9 mouse cellular contexts compared by ENCODE assay signal in the genomic region with DNA sequence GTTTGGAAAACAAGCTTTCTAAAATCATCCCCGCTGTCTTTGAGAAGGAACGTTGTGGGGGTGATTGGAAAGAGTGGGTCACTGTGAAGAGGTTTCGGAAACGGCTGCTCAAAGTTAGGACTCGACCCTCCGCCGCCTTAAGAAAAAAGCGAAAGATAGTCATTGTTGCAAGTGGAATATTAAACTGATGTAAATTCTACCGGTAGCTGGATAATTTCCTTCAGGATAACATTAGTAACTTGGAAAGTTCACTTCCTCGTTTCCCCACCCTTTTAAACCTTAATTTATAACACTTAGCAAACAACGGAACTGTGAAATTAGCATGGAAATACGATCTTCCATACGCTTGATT. TPM values are rescaled to one million over a fixed set of nuclear protein-coding genes. Genes with fewer than 3 reads are reported as not detected.
DNase-seq lines count a peak whose midpoint lies in the region; ATAC-seq and TF ChIP-seq lines count a peak whose summit lies in the region.
"Had no signal": no experiment of that assay in that cellular context is flagged by ENCODE, and none has a peak within 500 bp of the region (broad histone marks: within the 10 kb centered on the region; RNA-seq: fewer than 3 reads in every experiment).

No protein-coding gene starts in this region.

- DNase-seq in heart, postnatal 0 days (ENCODE audit: low spot score) = no peak
- no peak for DNase-seq in heart, postnatal 25 days (ENCODE audit: low spot score)
- no peak for DNase-seq in hindbrain, embryonic 11.5 days (ENCODE audit: low spot score)
- no peak for DNase-seq in midbrain, embryonic 10.5 days (ENCODE audit: low spot score)
- DNase-seq in frontal cortex, postnatal 10 days (ENCODE audit: low spot score in 2 of 2) = no peak
- no peak for DNase-seq in left cerebral cortex, adult 11 months (ENCODE audit: low spot score)
- no peak for DNase-seq in B cell, adult 2 months

- H3K4me1 ChIP-seq in heart, postnatal 0 days (ENCODE audit: control insufficient read depth, insufficient read depth) = peaks cover 8% of the 10 kb centered on the region
- peaks cover 1% of the 10 kb centered on the region; the same call in 1 of the 2 replicates for H3K4me1 ChIP-seq in bone marrow, adult 2 months (ENCODE audit: control insufficient read depth, insufficient read depth, low read length)
- H3K4me1 ChIP-seq in hindbrain, embryonic 11.5 days (replicated peaks; ENCODE audit: control insufficient read depth, insufficient read depth, low read length) = 0 out of 2 replicates have a peak, but pooled peaks cover 6% of the 10 kb centered on the region
- peaks cover 58% of the 10 kb centered on the region for H3K4me1 ChIP-seq in midbrain, embryonic 10.5 days

- H3K36me3 ChIP-seq in heart, postnatal 0 days (replicated peaks; ENCODE audit: control insufficient read depth, insufficient read depth, low read length) = no peaks in the 10 kb centered on the region
- H3K36me3 ChIP-seq in hindbrain, embryonic 11.5 days (ENCODE audit: control insufficient read depth, insufficient read depth, low read length) = no peaks in the 10 kb centered on the region
- no peaks in the 10 kb centered on the region for H3K36me3 ChIP-seq in midbrain, embryonic 10.5 days

- no peak for TF ChIP-seq CTCF in heart, postnatal 0 days (IDR thresholded peaks at IDR 0.05; ENCODE audit: low read depth)
- no peak for TF ChIP-seq CTCF in bone marrow, adult 2 months (IDR thresholded peaks at IDR 0.05; ENCODE audit: control insufficient read depth, insufficient read depth, low read length)

- H3K4me3 ChIP-seq in heart, postnatal 0 days (ENCODE audit: low read depth, low read length) = peak overlapping the region; percentile 77
- H3K4me3 ChIP-seq in bone marrow, adult 2 months (replicated peaks; ENCODE audit: control insufficient read depth, low read depth, low read length) = peak overlapping the region; percentile 43
- H3K4me3 ChIP-seq in hindbrain, embryonic 11.5 days (ENCODE audit: low read depth, low read length) = peak overlapping the region; percentile 80
- peak overlapping the region; percentile 91 for H3K4me3 ChIP-seq in midbrain, embryonic 10.5 days

- no peak for ATAC-seq in heart, postnatal 0 days (ENCODE audit: insufficient read depth, low read depth)
- ATAC-seq in hindbrain, embryonic 11.5 days (ENCODE audit: low FRiP score) = no peak

- no peak overlapping the region for H3K27ac ChIP-seq in heart, postnatal 0 days (ENCODE audit: low read depth)
- no peak overlapping the region for H3K27ac ChIP-seq in bone marrow, adult 2 months (ENCODE audit: control insufficient read depth, insufficient read depth, low read depth, low read length, poor library complexity)
- peak overlapping the region; percentile 13; the same call in 1 of the 2 replicates for H3K27ac ChIP-seq in hindbrain, embryonic 11.5 days (ENCODE audit: low read depth, low read length)
- H3K27ac ChIP-seq in midbrain, embryonic 10.5 days (replicated peaks) = peak overlapping the region; percentile 95

- TF ChIP-seq EP300 in heart, postnatal 0 days (IDR thresholded peaks at IDR 0.05; ENCODE audit: low read depth) = no peak

- no peaks in the 10 kb centered on the region for H3K9me3 ChIP-seq in heart, postnatal 0 days (replicated peaks; ENCODE audit: control insufficient read depth, low read length)
- H3K9me3 ChIP-seq in hindbrain, embryonic 11.5 days (ENCODE audit: control insufficient read depth, low read length) = no peaks in the 10 kb centered on the region
- no peaks in the 10 kb centered on the region for H3K9me3 ChIP-seq in midbrain, embryonic 10.5 days (replicated peaks)

- WGBS in heart, postnatal 0 days = 13% methylated on average over 13 of the region's 13 CpGs
- 5% methylated on average over 13 of the region's 13 CpGs for WGBS in bone marrow, adult 2 months
- WGBS in hindbrain, embryonic 11.5 days = 3% methylated on average over 13 of the region's 13 CpGs
- WGBS in midbrain, embryonic 10.5 days = 3% methylated on average over 13 of the region's 13 CpGs

- peaks cover 71% of the 10 kb centered on the region for H3K27me3 ChIP-seq in heart, postnatal 0 days (ENCODE audit: control insufficient read depth, insufficient read depth, low read length)
- H3K27me3 ChIP-seq in hindbrain, embryonic 11.5 days (ENCODE audit: control insufficient read depth, insufficient read depth, low read length) = peaks cover 12% of the 10 kb centered on the region
- H3K27me3 ChIP-seq in midbrain, embryonic 10.5 days (ENCODE audit: low read depth, poor library complexity, severe bottlenecking) = peaks cover 60% of the 10 kb centered on the region

- no peak overlapping the region; the same call in 1 of the 2 replicates for H3K9ac ChIP-seq in heart, postnatal 0 days (replicated peaks; ENCODE audit: low read depth, low read length)
- peak overlapping the region; percentile 60 for H3K9ac ChIP-seq in hindbrain, embryonic 11.5 days (ENCODE audit: low read depth, low read length)

- peak overlapping the region; percentile 96 for H3K4me2 ChIP-seq in heart, postnatal 0 days (ENCODE audit: low read depth, low read length)
- peak overlapping the region; percentile 89 for H3K4me2 ChIP-seq in hindbrain, embryonic 11.5 days (replicated peaks; ENCODE audit: low read depth, low read length)

- intact Hi-C loops in heart, postnatal 25 days (cut with DNase I) = no loop called here

- no peak for TF ChIP-seq POLR2A in bone marrow, adult 2 months (IDR thresholded peaks at IDR 0.05; ENCODE audit: borderline replicate concordance, control insufficient read depth, low read depth, low read length)

RNA-seq across cellular contexts. Expression of a gene that starts 3.0 kb away (rescaled TPM):
- not detected in 2 replicates for total RNA-seq in heart, postnatal 0 days (2014; rRNA removed; ENCODE audit: low replicate concordance)
- not detected in 2 replicates for polyA plus RNA-seq in heart, postnatal 0 days (2015; fragmentation: Nextera tagmentation; extraction: Ambion mirVana)
- total RNA-seq in heart, postnatal 25 days (2021) = not detected
- polyA plus RNA-seq in bone marrow, adult 2 months (2011; ENCODE audit: insufficient read depth, insufficient read length, low replicate concordance, missing spikeins) = 0.55 TPM in 1 of 2 replicates, not detected in the other
- 9.9 and 10.3 TPM in 2 replicates for polyA plus RNA-seq in hindbrain, embryonic 11.5 days (2014; fragmentation: Nextera tagmentation; extraction: Ambion mirVana)
- 21.1 and 25.7 TPM in 2 replicates for polyA plus RNA-seq in midbrain, embryonic 10.5 days (2016; fragmentation: Nextera tagmentation; extraction: Ambion mirVana)
- total RNA-seq: neutrophil, adult 5-6 weeks had no signal

Comparison
In these comparisons a context has a peak if more than half of its experiments do, and no peak if none do; other contexts are left out.
1. H3K27ac ChIP-seq: peak in hindbrain, embryonic 11.5 days (single experiment) and midbrain, embryonic 10.5 days (single experiment); none in heart, postnatal 0 days (single experiment) and bone marrow, adult 2 months (single experiment).
2. Peak in every context shown above with its lines, with median percentiles within 50 percentile points of each other: H3K4me3 ChIP-seq.